Mouse (Mus musculus): ENCODE data around the gene Sv2c.

DNA sequence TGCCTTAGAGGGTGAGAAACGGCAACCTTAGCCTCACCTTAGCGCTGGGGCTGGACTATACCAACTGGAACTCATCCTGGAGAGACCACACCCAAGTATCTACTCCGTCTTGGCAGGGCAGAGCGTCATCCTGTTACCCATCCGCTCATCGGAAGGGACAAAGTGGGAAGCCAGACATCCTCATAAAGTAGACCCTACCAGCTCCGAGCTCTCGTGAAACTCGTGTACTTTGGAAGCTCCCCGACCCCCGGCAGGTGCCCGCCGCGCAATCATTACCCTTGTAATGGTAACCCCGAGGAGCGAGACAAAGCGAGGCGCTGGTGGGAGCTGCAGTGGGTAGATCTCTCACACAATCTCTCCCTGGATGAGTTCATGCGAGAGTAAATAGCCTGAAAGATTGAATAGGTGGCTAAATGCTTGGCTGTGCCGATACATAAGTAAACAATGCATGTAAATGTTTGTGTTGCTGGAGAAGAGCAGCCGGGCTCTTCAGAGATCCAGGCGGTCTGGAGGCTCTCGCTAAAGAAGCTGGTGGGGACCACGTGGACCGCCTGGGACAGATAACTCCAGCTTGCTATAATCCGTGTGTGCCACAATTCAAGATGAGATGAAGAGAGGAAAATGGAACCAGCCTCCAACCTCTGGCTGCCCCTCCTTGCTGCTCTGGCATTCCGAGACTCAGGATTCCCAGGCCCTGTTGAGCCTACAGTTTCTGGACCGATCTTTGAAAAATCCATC is 1.2 kb upstream of the Sv2c start:
- TF ChIP-seq CTCF (IDR thresholded peaks at IDR 0.05; ENCODE audit: extremely low read depth, insufficient read depth, low read length) (no peak), POLR2A (IDR thresholded peaks at IDR 0.05; ENCODE audit: extremely low read depth, insufficient read depth, low read length) (no peak)

Data from cortical plate, adult 2 months (tissue).